Mouse (Mus musculus): ENCODE data around the gene Ctxn1. TPM values are rescaled to one million over a fixed set of nuclear protein-coding genes. Genes with fewer than 3 reads are reported as not detected.

The Ctxn1 gene
- total and polyA plus RNA-seq, 3 experiments: 0.68 to 3.2 (median 1.3) TPM

DNA sequence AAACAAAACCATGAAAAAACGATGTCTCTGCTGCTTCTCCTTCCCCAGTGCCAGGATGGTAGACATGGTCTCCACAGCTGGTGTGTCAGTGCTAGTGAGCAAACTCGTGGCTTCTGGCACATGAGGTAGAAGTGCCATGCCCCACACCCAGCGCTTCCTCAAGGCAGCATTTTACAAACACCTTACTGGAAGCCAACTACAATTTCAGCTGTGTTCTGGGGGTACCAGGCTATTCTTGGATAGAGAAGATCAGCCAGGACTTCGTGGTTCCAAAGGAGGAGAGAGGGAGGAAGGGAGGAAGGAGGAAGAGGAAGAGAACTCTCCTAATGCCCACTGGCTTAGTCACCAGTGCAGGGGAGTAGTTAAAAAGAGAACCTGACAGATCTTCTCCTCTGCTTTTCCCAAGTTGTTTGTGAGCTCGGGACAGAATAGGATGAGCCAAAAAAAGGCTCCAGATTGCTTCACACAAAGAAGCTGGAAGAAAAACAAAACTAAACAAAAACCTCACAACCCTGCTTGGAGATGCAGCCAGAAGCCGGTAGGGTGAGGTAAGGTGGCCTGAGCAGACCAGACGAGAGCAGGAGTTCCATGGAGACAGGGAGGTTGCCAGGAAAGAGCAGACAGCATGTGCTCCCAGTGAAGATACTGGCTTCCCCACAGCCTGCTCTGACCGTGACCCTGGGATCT, 4.2 kb upstream of the Ctxn1 start:
- Histone ChIP-seq H3K36me3 (replicated peaks in 1 of 2; ENCODE audit: control insufficient read depth in 1 of 2, insufficient read depth in 1 of 2, low read length in 1 of 2) (peaks cover 95 to 99% of the 10 kb centered on the region in 2 experiments), H3K79me2 (replicated peaks; ENCODE audit: control insufficient read depth, extremely low read depth, insufficient read depth, poor library complexity, severe bottlenecking) (no peaks in the 10 kb centered on the region), H3K27ac (ENCODE audit: insufficient read depth, low read depth) (no peak overlapping the region), H3K4me2 (ENCODE audit: insufficient read depth, low read depth, poor library complexity, severe bottlenecking) (no peak overlapping the region), H3K4me3 (replicated peaks in 1 of 3; ENCODE audit: low read depth in 2 of 3, low read length in 2 of 3, poor library complexity in 1 of 3) (no peak overlapping the region), H3K9ac (ENCODE audit: insufficient read depth, low read depth) (no peak overlapping the region), H3K4me1 (ENCODE audit: control insufficient read depth in 1 of 2, insufficient read depth in 2 of 2) (no peaks in the 10 kb centered on the region), H3K27me3 (replicated peaks) (no peaks in the 10 kb centered on the region), H3K9me3 (replicated peaks; ENCODE audit: low read length) (no peaks in the 10 kb centered on the region)
- TF ChIP-seq IRF4 (IDR thresholded peaks at IDR 0.05; ENCODE audit: low read depth, low read length) (no peak), ELF1 (IDR thresholded peaks at IDR 0.05; ENCODE audit: low read depth, low read length) (no peak), ZC3H11A (IDR thresholded peaks at IDR 0.05; ENCODE audit: low read depth, low read length) (no peak), MAFK (IDR thresholded peaks at IDR 0.05; ENCODE audit: insufficient replicate concordance, low read length) (no peak), TCF12 (IDR thresholded peaks at IDR 0.05; ENCODE audit: low read depth, low read length) (no peak), ETS1 (conservative IDR thresholded peaks at IDR 0.05; ENCODE audit: low read depth, low read length) (no peak), BHLHE40 (IDR thresholded peaks at IDR 0.05; ENCODE audit: low read depth, low read length) (no peak), TBP (conservative IDR thresholded peaks at IDR 0.05; ENCODE audit: low read depth, low read length) (no peak), NELFE (IDR thresholded peaks at IDR 0.05; ENCODE audit: low read depth, low read length) (no peak), USF2 (conservative IDR thresholded peaks at IDR 0.05; ENCODE audit: low read depth, low read length) (no peak)
- dilution Hi-C loops (cut with MboI; ENCODE audit: extremely low pct_ligation_motif_present, extremely low pct_unique_long_range_greater_than_20kb, low sequenced_read_pairs): no loop called here
- DNase-seq (ENCODE audit: extremely low read depth): no peak
- in situ Hi-C loops (cut with MboI; ENCODE audit: low pct_ligation_motif_present, low pct_unique_long_range_greater_than_20kb, low sequenced_read_pairs): no loop called here

- Histone ChIP-seq H3K27me3 (replicated peaks) (no peaks in the 10 kb centered on the region), H3K4me2 (ENCODE audit: insufficient read depth, low read depth, poor library complexity, severe bottlenecking) (no peak overlapping the region), H3K27ac (ENCODE audit: insufficient read depth, low read depth) (no peak overlapping the region), H3K36me3 (replicated peaks in 1 of 2; ENCODE audit: control insufficient read depth in 1 of 2, insufficient read depth in 1 of 2, low read length in 1 of 2) (peaks cover 85 to 99% of the 10 kb centered on the region in 2 experiments), H3K4me3 (replicated peaks in 1 of 3; ENCODE audit: low read depth in 2 of 3, low read length in 2 of 3, poor library complexity in 1 of 3) (no peak overlapping the region), H3K4me1 (ENCODE audit: control insufficient read depth in 1 of 2, insufficient read depth in 2 of 2) (no peaks in the 10 kb centered on the region), H3K79me2 (replicated peaks; ENCODE audit: control insufficient read depth, extremely low read depth, insufficient read depth, poor library complexity, severe bottlenecking) (no peaks in the 10 kb centered on the region), H3K9ac (ENCODE audit: insufficient read depth, low read depth) (no peak overlapping the region), H3K9me3 (replicated peaks; ENCODE audit: low read length) (no peaks in the 10 kb centered on the region)
- in situ Hi-C loops (cut with MboI; ENCODE audit: low pct_ligation_motif_present, low pct_unique_long_range_greater_than_20kb, low sequenced_read_pairs) (loop anchor here (10.0 kb wide), 1 partner anchor 55 kb away; no protein-coding TSS in a partner anchor), dilution Hi-C loops (cut with MboI; ENCODE audit: extremely low pct_ligation_motif_present, extremely low pct_unique_long_range_greater_than_20kb, low sequenced_read_pairs) (no loop called here)
- TF ChIP-seq HCFC1 (IDR thresholded peaks at IDR 0.05; ENCODE audit: low read depth, low read length) (no peak), SIN3A (IDR thresholded peaks at IDR 0.05; ENCODE audit: low read length) (no peak), E2F4 (IDR thresholded peaks at IDR 0.05; ENCODE audit: insufficient replicate concordance, low read depth, low read length) (no peak), CHD1 (IDR thresholded peaks at IDR 0.05; ENCODE audit: low read depth, low read length) (no peak), MEF2A (IDR thresholded peaks at IDR 0.05; ENCODE audit: borderline replicate concordance, low read depth, low read length) (no peak), MAFK (IDR thresholded peaks at IDR 0.05; ENCODE audit: insufficient replicate concordance, low read length) (no peak), USF2 (conservative IDR thresholded peaks at IDR 0.05; ENCODE audit: low read depth, low read length) (no peak), SMC3 (IDR thresholded peaks at IDR 0.05; ENCODE audit: low read depth, low read length) (no peak), PAX5 (IDR thresholded peaks at IDR 0.05; ENCODE audit: low read length) (no peak)
- DNase-seq (ENCODE audit: extremely low read depth): no peak
Observed at GRCm38 (mm10) chr8:4259805-4260170, 714 bp upstream of the Ctxn1 start.
